Mouse (Mus musculus) kidney, embryonic 16.5 days (tissue): Measurements from ENCODE around the gene Flt4. TPM values are rescaled to one million over a fixed set of nuclear protein-coding genes. Genes with fewer than 3 reads are reported as not detected.

Source experiments
- ATAC-seq: fragments of 200-750 bp; cut with Nextera tagmentation; 2 replicates; pipeline ENCODE4 v1.8.0; 2017; ENCODE audit warnings: moderate TSS enrichment; ENCODE audit not compliant: low FRiP score, low TSS enrichment
- H3K27ac ChIP-seq: fragments of 300-500 bp; sonication (generic); 2 replicates; pipeline ENCODE4 v1.5.1; 2014; ENCODE audit warnings: low read length
- H3K27me3 ChIP-seq: fragments of 300-500 bp; sonication (generic); 2 replicates; pipeline ENCODE4 v1.6.1; 2014; ENCODE audit warnings: low read length, control low read depth, mixed read lengths; ENCODE audit not compliant: insufficient read depth
- H3K36me3 ChIP-seq: fragments of 300-500 bp; sonication (generic); 2 replicates; pipeline ENCODE4 v1.6.1; 2014; ENCODE audit warnings: low read length, control low read depth, mixed read lengths; ENCODE audit not compliant: insufficient read depth
- H3K4me1 ChIP-seq: fragments of 300-500 bp; sonication (generic); 2 replicates; pipeline ENCODE4 v1.6.1; 2014; ENCODE audit warnings: low read length, control low read depth, mixed read lengths; ENCODE audit not compliant: insufficient read depth
- H3K4me2 ChIP-seq: fragments of 300-500 bp; sonication (generic); replicated peaks from 2 replicates; pipeline ENCODE4 v1.6.1; 2014; ENCODE audit warnings: low read depth, low read length
- H3K4me3 ChIP-seq: fragments of 300-500 bp; sonication (generic); 2 replicates; pipeline ENCODE4 v1.5.1; 2014; ENCODE audit warnings: mild to moderate bottlenecking, low read length
- H3K9ac ChIP-seq: fragments of 300-500 bp; sonication (generic); replicated peaks from 2 replicates; pipeline ENCODE4 v1.6.1; 2014; ENCODE audit warnings: low read length
- H3K9me3 ChIP-seq: fragments of 300-500 bp; sonication (generic); 2 replicates; pipeline ENCODE4 v1.6.1; 2016; ENCODE audit warnings: low read length, control low read depth
- WGBS: fragments of 180-500 bp; shearing (Covaris S2); extraction: QIAGEN DNeasy Blood & Tissue Kit; methylation state at CpG from one replicate; pipeline ENCODE4 v1.1.7; 2014; 5-methylcytosine and 5-hydroxymethylcytosine counted together
- polyA plus RNA-seq: library from polyadenylated mRNA; unstranded; fragments of >200 nt; fragmentation: Nextera tagmentation; extraction: Ambion mirVana; gene quantifications from 2 replicates; pipeline ENCODE4 v1.2.1, GENCODE M21; 2015

The Flt4 gene
- polyA plus RNA-seq, 1 experiment from 2014 or later, result 9.7 TPM

- H3K27ac ChIP-seq, result no peak overlapping the region
- no peak overlapping the region for H3K4me2 ChIP-seq
- peaks cover 59% of the 10 kb centered on the region for H3K36me3 ChIP-seq
- 97% methylated on average over 12 of the region's 12 CpGs for WGBS
- H3K4me3 ChIP-seq, result no peak overlapping the region
- no peaks in the 10 kb centered on the region for H3K27me3 ChIP-seq
- H3K9ac ChIP-seq, result no peak overlapping the region
- H3K9me3 ChIP-seq, result no peaks in the 10 kb centered on the region
- no peak for ATAC-seq
- H3K4me1 ChIP-seq, result no peaks in the 10 kb centered on the region
These were observed 75.3 kb downstream of the Flt4 start for GRCm38 (mm10) chr11:49684237-49684973.

GRCm38 (mm10) chr11:49695013-49695412 is 86.0 kb downstream of the Flt4 start:
- WGBS, result 83% methylated on average over 3 of the region's 3 CpGs
- H3K9ac ChIP-seq, result no peak overlapping the region
- H3K9me3 ChIP-seq, result no peaks in the 10 kb centered on the region
- no peaks in the 10 kb centered on the region for H3K4me1 ChIP-seq
- no peak for ATAC-seq
- no peak overlapping the region for H3K4me2 ChIP-seq
- peaks cover 24% of the 10 kb centered on the region for H3K36me3 ChIP-seq
- H3K27me3 ChIP-seq, result no peaks in the 10 kb centered on the region
- H3K27ac ChIP-seq, result no peak overlapping the region
- no peak overlapping the region for H3K4me3 ChIP-seq

- no peak for ATAC-seq
These were observed 86.6 kb downstream of the Flt4 start for GRCm38 (mm10) chr11:49695695-49696094.

GRCm38 (mm10) chr11:49696472-49696871 is 87.4 kb downstream of the Flt4 start:
- ATAC-seq, result no peak

More at GRCm38 (mm10) chr11:49695695-49696094, 86.6 kb downstream of the Flt4 start:
- WGBS, result 85% methylated on average over 2 of the region's 2 CpGs
- Histone ChIP-seq H3K9ac (no peak overlapping the region), H3K4me1 (no peaks in the 10 kb centered on the region), H3K4me3 (no peak overlapping the region), H3K36me3 (peaks cover 24% of the 10 kb centered on the region), H3K9me3 (no peaks in the 10 kb centered on the region), H3K4me2 (no peak overlapping the region), H3K27ac (no peak overlapping the region), H3K27me3 (no peaks in the 10 kb centered on the region)

GRCm38 (mm10) chr11:49697779-49698178 is 88.7 kb downstream of the Flt4 start:
- H3K4me3 ChIP-seq, result no peak overlapping the region
- no peak for ATAC-seq
- H3K9ac ChIP-seq, result no peak overlapping the region
- no peak overlapping the region for H3K27ac ChIP-seq
- WGBS, result 94% methylated on average over 5 of the region's 5 CpGs
- H3K9me3 ChIP-seq, result no peaks in the 10 kb centered on the region
- peaks cover 30% of the 10 kb centered on the region for H3K36me3 ChIP-seq
- H3K4me2 ChIP-seq, result no peak overlapping the region
- H3K27me3 ChIP-seq, result no peaks in the 10 kb centered on the region
- H3K4me1 ChIP-seq, result no peaks in the 10 kb centered on the region

More at GRCm38 (mm10) chr11:49696472-49696871, 87.4 kb downstream of the Flt4 start:
- Histone ChIP-seq H3K4me1 (no peaks in the 10 kb centered on the region), H3K9ac (no peak overlapping the region), H3K27ac (no peak overlapping the region), H3K4me3 (no peak overlapping the region), H3K9me3 (no peaks in the 10 kb centered on the region), H3K27me3 (no peaks in the 10 kb centered on the region), H3K36me3 (peaks cover 27% of the 10 kb centered on the region), H3K4me2 (no peak overlapping the region)
- 93% methylated on average over 2 of the region's 2 CpGs for WGBS

- peaks cover 26% of the 10 kb centered on the region for H3K36me3 ChIP-seq
- WGBS, result 91% methylated on average over 1 of the region's 1 CpGs
- ATAC-seq, result no peak
These were observed 90.0 kb downstream of the Flt4 start for GRCm38 (mm10) chr11:49699079-49699478.

GRCm38 (mm10) chr11:49702014-49702413 is 93.0 kb downstream of the Flt4 start:
- ATAC-seq, result no peak
- H3K9ac ChIP-seq, result no peak overlapping the region
- peaks cover 42% of the 10 kb centered on the region for H3K36me3 ChIP-seq
- no peaks in the 10 kb centered on the region for H3K9me3 ChIP-seq
- H3K4me2 ChIP-seq, result no peak overlapping the region
- H3K27ac ChIP-seq, result no peak overlapping the region
- H3K4me3 ChIP-seq, result no peak overlapping the region
- no peaks in the 10 kb centered on the region for H3K27me3 ChIP-seq
- 96% methylated on average over 8 of the region's 8 CpGs for WGBS
- no peaks in the 10 kb centered on the region for H3K4me1 ChIP-seq

More at GRCm38 (mm10) chr11:49699079-49699478, 90.0 kb downstream of the Flt4 start:
- Histone ChIP-seq H3K4me1 (no peaks in the 10 kb centered on the region), H3K27me3 (no peaks in the 10 kb centered on the region), H3K4me2 (no peak overlapping the region), H3K27ac (no peak overlapping the region), H3K9me3 (no peaks in the 10 kb centered on the region), H3K4me3 (no peak overlapping the region), H3K9ac (no peak overlapping the region)

Other genes starting within 250 kb of the Flt4 start
- not detected in 2 replicates for gene Olfr1389, start 186.2 kb upstream of the Flt4 start, polyA plus RNA-seq
- 0.05 TPM in 1 of 2 replicates, not detected in the other for gene Olfr1388, start 172.6 kb upstream of the Flt4 start, polyA plus RNA-seq
- gene Olfr1387, start 153.9 kb upstream of the Flt4 start, polyA plus RNA-seq, result not detected in 2 replicates
- not detected in 2 replicates for gene Olfr1386, start 144.2 kb upstream of the Flt4 start, polyA plus RNA-seq
- not detected in 2 replicates for gene Olfr1385, start 120.2 kb upstream of the Flt4 start, polyA plus RNA-seq
- not detected in 2 replicates for gene Olfr1384, start 102.5 kb upstream of the Flt4 start, polyA plus RNA-seq
- gene Olfr1383, start 89.6 kb upstream of the Flt4 start, polyA plus RNA-seq, result not detected in 2 replicates
- gene Olfr1382, start 81.0 kb upstream of the Flt4 start, polyA plus RNA-seq, result not detected in 2 replicates
- not detected in 2 replicates for gene Olfr1381, start 65.8 kb upstream of the Flt4 start, polyA plus RNA-seq
- gene Olfr1380, start 52.4 kb upstream of the Flt4 start, polyA plus RNA-seq, result not detected in 2 replicates
- gene Scgb3a1, start 54.3 kb downstream of the Flt4 start, polyA plus RNA-seq, result not detected in 2 replicates
- 53.7 and 65.7 TPM in 2 replicates for gene Cnot6, start 103.5 kb downstream of the Flt4 start, polyA plus RNA-seq
- 13.2 and 13.5 TPM in 2 replicates for gene Gfpt2, start 184.9 kb downstream of the Flt4 start, polyA plus RNA-seq
- 33.5 and 34.2 TPM in 2 replicates for gene Mapk9, start 237.5 kb downstream of the Flt4 start, polyA plus RNA-seq